Mouse (Mus musculus) left cerebral cortex, postnatal 10 days (tissue): ENCODE measurements around the gene Apof. TPM values are rescaled to one million over a fixed set of nuclear protein-coding genes. Genes with fewer than 3 reads are reported as not detected.
"Not testable (repeated sequence)": the region's sequence is repeated elsewhere in the genome, so short reads cannot be mapped to it uniquely, and the experiment has no call there.

ENCODE experiments used
- DNase-seq, 2 experiments: peaks; one replicate each; pipeline ENCODE4 v3.0.0; 2021 to 2022; ENCODE audit warnings: low spot score in 2 of 2, mixed read lengths in 1 of 2; ENCODE audit errors: extremely low spot score in 1 of 2
- intact Hi-C: fragments of 180-260 bp; cut with DNase I; formaldehyde crosslinking; loops from one replicate; pipeline ENCODE4 v1.15.1; 2025
- total RNA-seq, 2 experiments: library from RNA; stranded (reverse); gene quantifications; 2 replicates each; pipeline ENCODE4 v1.2.3; 2021

The Apof gene
- total RNA-seq, 2 experiments from 2014 or later = not detected

- intact Hi-C loops = no loop called here
- no peak for DNase-seq
Observed at GRCm38 (mm10) chr10:128253677-128254255, 14.7 kb upstream of the Apof start, which contains the start of gene Apon. Gene Apon, plus strand, starts transcription at chr10:128254096.

GRCm38 (mm10) chr10:128255925-128256324 is 12.5 kb upstream of the Apof start:
- intact Hi-C loops = no loop called here
- DNase-seq = no peak

GRCm38 (mm10) chr10:128256328-128256727 is 12.1 kb upstream of the Apof start:
- DNase-seq = no peak
- intact Hi-C loops = no loop called here

- DNase-seq = no peak
Observed at GRCm38 (mm10) chr10:128258953-128259352, 9.5 kb upstream of the Apof start.

GRCm38 (mm10) chr10:128259946-128260345 is 8.5 kb upstream of the Apof start:
- intact Hi-C loops = no loop called here

More at GRCm38 (mm10) chr10:128258953-128259352, 9.5 kb upstream of the Apof start:
- intact Hi-C loops = no loop called here

GRCm38 (mm10) chr10:128260376-128260775 is 8.1 kb upstream of the Apof start:
- DNase-seq, intact Hi-C loops: not testable (repeated sequence)

More at GRCm38 (mm10) chr10:128259946-128260345, 8.5 kb upstream of the Apof start:
- DNase-seq = no peak

- intact Hi-C loops = no loop called here
- no peak for DNase-seq
Observed at GRCm38 (mm10) chr10:128262300-128262699, 6.2 kb upstream of the Apof start.

- intact Hi-C loops = no loop called here
- DNase-seq = no peak
Observed at GRCm38 (mm10) chr10:128263393-128264310, 4.8 kb upstream of the Apof start.

- DNase-seq = no peak
- intact Hi-C loops = no loop called here
Observed at GRCm38 (mm10) chr10:128269206-128269910, 887 bp downstream of the Apof start.

- peak; percentile 97 to 99 for DNase-seq
- intact Hi-C loops = no loop called here
Observed at GRCm38 (mm10) chr10:128270287-128270841, 1.9 kb downstream of the Apof start, which contains the start of gene Stat2. Gene Stat2, plus strand, starts transcription at chr10:128270559.

GRCm38 (mm10) chr10:128270866-128271265 is 2.4 kb downstream of the Apof start:
- no peak for DNase-seq
- intact Hi-C loops = no loop called here

GRCm38 (mm10) chr10:128271883-128272282 is 3.4 kb downstream of the Apof start:
- intact Hi-C loops = no loop called here
- DNase-seq = no peak

- DNase-seq, intact Hi-C loops: not testable (repeated sequence)
Observed at GRCm38 (mm10) chr10:128272819-128273439, 4.5 kb downstream of the Apof start.

GRCm38 (mm10) chr10:128275374-128275773 is 6.9 kb downstream of the Apof start:
- DNase-seq, intact Hi-C loops: not testable (repeated sequence)

GRCm38 (mm10) chr10:128278158-128278557 is 9.7 kb downstream of the Apof start:
- intact Hi-C loops = no loop called here
- DNase-seq = no peak

- intact Hi-C loops = loop anchor here (5.0 kb wide), 1 partner anchor 69 kb away; the partner anchor contains the start of gene Spryd4
- no peak for DNase-seq
Observed at GRCm38 (mm10) chr10:128280943-128281342, 12.5 kb downstream of the Apof start.

- DNase-seq = no peak
- intact Hi-C loops = loop anchor here (5.0 kb wide), 1 partner anchor 69 kb away; the partner anchor contains the start of gene Spryd4
Observed at GRCm38 (mm10) chr10:128281682-128282081, 13.2 kb downstream of the Apof start.

GRCm38 (mm10) chr10:128282886-128283450 is 14.5 kb downstream of the Apof start:
- intact Hi-C loops = loop anchor here (5.0 kb wide), 1 partner anchor 71 kb away; the partner anchor contains the start of gene Spryd4

More at GRCm38 (mm10) chr10:128282886-128283450, 14.5 kb downstream of the Apof start:
- DNase-seq = no peak
